Mouse (Mus musculus) layer of hippocampus, postnatal 36 days (tissue): ENCODE measurements at regions not wholly inside any gene's neighbourhood (a gene's known extent, or its start where the extent isn't known, plus 50 kb on each side); places are given as distances from the start of the nearest gene placed in this dataset.
"Not testable (repeated sequence)": the region's sequence is repeated elsewhere in the genome, so short reads cannot be mapped to it uniquely, and the experiment has no call there.

Source experiments
- DNase-seq, 2 experiments: peaks; one replicate each; pipeline ENCODE4 v3.0.0; 2022

- no peak for DNase-seq
Observed at GRCm38 (mm10) chr7:73827549-73827948, 87.4 kb downstream of the Fam174b start.

DNA sequence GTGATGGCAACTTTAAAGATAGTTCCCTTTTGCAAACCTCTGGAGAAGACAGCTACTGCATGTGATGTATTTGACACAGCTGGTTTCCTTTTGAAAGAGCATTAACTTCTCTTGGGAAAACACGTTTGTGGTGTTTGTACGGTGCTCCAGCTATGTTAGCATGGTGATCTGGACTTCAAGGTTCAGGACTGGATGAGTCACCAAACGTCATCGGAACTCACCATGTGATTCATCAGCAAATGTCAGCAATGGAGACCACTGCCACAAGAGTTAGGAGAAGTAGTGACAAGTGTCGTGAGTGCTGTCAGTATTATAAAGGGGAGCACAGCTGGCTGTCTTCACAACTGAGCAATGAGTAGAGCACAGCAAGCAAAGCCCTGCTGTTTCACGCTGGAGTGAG, 90.5 kb downstream of the Fam174b start:
- no peak for DNase-seq

GRCm38 (mm10) chr7:73840381-73840780, 100.3 kb downstream of the Fam174b start:
- no peak for DNase-seq

DNA sequence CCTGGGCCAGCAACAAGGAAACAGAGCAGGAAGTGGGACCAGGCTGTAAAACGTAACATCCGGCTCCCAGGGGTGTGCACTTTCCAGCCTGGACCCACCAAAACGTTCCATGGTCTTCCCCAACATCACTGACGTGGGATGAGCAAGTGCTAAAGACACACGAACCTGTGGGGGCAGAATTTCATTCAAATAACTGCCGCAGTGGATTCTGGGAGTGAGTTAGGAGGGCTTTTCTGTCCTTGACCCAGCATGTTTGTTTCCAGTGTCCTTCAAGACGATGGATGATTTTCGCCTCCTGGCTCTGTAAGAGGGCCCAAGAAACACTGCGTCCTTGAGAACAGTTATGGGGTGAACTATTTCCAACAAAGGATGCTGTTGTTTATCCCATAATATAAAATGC, 112.1 kb downstream of the Fam174b start:
- DNase-seq: no peak

DNA sequence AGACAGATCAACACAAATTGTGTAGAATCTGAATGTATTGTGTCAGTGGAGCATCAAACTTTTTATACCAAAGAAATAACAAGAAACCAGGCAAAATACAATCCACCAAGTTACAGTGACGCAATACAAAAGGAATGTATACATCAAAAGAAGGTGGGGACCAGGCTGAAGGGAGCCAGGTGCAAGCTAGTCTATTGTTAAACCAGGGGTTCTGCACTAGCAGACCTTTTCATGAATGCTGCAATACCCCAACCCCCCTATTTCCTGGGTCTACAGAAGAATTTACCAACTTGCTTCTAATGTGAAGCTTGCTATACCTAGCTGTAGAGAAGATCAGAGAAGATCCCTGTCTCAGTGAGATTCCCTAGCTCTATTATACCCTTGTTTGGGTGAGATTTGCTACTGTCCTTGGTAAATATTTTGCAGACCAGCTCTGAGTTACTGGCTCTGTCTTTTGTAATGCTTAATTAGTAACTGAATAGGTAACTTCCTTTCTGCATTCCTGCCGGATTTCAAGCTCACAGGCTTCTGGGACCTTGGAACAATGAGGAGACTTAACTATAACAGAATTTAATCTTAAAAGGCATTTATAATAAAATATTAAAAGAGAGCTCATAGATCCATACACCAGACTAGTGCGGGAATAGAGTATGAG, 113.3 kb downstream of the Fam174b start:
- DNase-seq: not testable (repeated sequence)

DNA sequence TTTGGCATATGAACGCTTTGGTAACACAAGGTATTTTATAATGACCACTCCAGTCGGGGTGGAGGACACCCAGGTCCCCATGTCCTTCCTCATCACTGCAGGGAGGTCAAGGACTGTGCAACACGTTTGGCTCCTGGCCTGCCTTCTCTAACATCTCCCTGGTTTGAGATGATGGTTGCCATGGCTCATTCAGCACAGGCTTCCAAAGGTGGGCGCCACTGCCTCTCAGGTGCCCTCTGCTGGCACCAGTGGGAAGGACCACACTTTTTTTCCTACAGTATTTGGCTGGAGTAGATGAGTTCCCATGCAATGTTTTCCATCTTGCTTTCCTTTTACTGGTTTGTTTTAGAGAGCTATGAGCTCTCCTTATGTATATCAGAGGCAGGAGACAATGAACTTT, 115.4 kb downstream of the Fam174b start:
- DNase-seq: peak in 1 of 2 experiments; percentile 14

DNA sequence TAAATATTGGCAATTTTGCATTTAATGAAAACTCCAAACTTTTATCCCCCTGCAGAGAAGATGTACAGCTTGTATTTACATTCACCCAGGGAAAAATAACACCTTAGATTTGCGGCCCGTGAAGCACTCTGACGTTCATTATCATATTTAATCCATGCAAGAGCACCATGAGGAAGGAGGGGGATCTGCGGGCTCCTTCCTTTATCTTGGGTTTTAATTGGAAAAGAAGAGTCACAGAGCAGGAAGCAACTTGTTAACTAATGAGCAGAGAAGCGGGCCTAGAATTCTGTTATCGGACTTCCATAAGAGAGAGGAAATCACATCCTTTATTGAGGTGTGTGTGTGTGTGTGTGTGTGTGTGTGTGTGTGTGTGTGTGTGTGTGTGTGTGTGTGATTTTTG, 116.8 kb downstream of the Fam174b start:
- no peak for DNase-seq

GRCm38 (mm10) chr7:73865086-73865485, 125.0 kb downstream of the Fam174b start:
- no peak for DNase-seq

- DNase-seq: no peak
Observed at GRCm38 (mm10) chr7:73872181-73872580, 132.1 kb downstream of the Fam174b start.

GRCm38 (mm10) chr7:73881252-73882042, 132.0 kb downstream of the St8sia2 start:
- no peak for DNase-seq

DNA sequence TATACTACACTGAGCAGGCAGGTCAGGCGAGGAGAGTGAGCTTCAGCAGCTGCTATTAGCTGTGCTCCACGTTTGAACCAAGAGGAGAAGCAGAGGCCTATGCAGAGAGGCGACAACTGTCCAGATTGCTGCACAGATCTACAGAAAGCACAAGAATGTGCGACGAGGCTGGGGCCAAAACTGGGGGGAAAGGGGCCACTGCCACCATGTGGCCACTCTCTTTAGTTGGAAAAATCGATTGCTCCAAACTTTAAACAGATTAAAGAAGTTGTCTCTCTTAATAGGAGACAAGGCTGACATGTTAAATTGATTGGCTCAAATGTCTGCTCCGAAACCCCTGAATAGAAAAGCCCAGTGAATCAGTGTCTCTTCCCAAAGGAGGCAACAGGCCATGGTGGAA, 127.3 kb downstream of the St8sia2 start:
- DNase-seq: no peak
